Mouse (Mus musculus): ENCODE measurements at regions not wholly inside any gene's neighbourhood (a gene's known extent, or its start where the extent isn't known, plus 50 kb on each side); places are given as distances from the start of the nearest gene placed in this dataset.

DNA sequence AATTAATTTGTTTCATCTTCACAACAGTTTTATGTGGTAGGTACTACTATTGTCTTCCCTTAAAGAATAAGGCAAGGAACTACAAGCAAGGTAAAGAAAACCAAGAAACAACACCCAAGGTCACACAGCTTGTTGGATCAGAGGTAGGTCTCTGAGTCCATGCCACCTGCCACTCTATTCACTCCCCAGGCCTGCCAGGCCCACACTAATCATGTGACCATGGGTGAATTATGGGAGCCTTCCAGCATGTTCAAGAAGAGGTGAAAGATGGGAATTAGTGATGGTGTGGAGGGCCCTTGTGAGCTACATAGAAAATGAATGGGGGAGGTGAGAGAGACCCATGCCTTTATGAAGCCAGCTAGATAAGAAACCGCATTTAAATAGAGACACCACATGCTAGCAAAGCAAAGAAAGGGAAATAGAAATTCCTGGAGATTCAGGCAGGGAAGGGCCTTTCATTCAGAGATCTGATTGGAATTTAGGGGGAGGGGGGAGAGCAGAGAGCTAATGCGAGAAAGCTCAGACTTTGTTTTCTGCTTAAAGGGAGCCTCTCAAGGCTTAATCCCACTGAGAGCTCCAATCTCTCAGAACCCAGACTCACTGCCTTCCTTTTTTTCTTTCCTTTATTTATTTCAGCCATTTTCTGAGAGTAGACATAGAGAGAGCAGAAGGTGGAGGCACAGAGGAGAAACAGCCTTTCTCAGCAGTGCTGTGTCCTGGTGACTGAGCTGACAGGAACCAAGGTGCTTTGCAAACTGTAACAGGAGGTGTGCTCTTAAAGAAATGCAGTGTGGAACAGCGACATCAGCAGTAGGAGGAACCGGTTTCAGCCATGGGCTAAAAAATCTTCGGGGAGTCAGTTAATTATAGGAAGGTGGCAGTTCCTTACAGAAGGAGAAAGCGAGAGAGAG lies 160.0 kb downstream of the Spata19 start:
- no peak for DNase-seq (ENCODE audit: low spot score)

DNA sequence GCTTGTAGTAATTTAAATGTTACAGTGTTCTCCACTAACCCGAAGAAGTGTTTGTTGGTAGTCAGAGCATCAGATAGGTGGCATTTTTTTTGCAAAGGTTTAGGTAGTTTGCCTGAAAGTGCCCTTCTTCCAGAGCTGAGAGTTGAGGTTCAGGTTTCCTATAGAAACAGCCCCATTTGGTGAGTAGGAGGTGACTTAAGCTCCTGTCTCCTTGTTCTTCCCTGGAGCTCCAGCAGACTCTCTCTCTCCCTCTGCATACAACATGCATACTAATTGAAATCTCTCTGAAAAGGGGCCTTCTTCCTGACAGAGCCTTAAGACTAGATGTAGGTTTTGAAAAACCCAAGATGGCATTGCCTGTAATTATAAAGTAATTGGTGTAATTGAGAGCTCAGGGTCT lies 161.3 kb downstream of the Spata19 start:
- DNase-seq (ENCODE audit: low spot score): no peak

DNA sequence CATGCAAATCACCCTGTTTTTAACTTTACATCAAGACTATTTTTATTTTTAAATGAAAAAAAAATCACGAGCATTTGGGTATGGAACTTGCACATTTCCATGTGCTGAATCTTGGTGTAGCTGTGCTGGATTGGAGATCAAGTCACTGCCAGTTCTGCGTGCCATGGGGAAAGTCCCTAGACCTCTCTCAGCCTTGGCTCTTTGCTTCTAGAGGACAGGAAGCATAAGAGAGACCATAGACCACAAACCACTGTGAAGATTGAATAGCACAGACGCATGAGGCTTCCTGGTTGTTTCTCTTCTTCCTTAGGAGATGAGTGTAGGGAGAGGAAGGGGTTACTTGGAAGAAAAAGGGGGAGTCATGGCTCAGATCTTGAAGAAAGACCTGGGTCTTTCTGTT lies 161.7 kb downstream of the Spata19 start:
- no peak for DNase-seq (ENCODE audit: low spot score)

DNA sequence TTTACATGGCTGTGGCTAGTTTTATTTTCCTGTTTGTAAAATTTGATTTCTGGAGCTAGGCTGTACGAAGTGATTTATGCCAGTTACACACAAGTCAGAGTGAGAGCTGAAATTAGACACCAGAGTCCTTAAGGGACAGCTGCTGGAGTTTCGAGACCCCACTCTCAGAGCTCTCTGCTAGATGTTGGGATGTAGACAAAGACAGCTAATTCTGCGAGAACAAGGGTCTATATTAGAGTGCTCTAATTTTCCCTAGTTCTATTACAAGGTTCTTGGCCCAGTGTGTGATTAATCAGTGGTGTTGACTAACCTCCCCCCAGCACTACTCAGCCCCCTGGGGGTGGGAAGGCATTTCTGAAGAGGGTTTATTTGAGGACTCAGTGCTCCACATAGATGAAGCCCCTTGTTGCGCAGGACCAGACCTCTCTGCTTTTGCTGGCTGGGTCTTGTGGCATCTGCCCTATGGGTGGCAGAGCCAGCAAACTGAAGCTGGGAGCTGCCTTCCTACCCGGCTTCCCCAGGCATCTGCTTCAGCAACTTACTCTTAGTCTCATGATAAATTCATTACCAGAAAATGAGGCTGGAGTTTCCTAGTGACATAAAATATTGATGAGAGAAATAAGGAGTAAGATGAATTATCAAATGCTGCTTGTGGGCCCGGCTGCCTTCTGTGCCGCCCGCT lies 171.9 kb downstream of the Spata19 start:
- DNase-seq (ENCODE audit: low spot score): no peak

DNA sequence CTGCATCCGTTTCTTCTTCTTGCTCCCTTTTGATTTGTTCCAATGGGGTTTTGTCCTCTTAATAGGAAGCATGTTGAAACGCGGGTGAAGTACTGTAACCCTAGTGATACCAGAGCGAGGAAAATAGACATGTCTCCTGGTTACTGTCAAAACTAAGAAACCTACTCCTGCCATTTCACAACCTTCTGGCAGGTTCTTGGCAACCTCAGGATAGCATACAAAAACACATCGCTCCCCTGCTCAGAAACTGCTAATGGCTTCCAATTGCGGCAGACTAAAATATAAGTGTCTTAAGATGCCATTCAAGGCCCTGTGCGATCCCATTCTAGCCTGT lies 172.4 kb downstream of the Spata19 start:
- DNase-seq (ENCODE audit: low spot score): no peak

DNA sequence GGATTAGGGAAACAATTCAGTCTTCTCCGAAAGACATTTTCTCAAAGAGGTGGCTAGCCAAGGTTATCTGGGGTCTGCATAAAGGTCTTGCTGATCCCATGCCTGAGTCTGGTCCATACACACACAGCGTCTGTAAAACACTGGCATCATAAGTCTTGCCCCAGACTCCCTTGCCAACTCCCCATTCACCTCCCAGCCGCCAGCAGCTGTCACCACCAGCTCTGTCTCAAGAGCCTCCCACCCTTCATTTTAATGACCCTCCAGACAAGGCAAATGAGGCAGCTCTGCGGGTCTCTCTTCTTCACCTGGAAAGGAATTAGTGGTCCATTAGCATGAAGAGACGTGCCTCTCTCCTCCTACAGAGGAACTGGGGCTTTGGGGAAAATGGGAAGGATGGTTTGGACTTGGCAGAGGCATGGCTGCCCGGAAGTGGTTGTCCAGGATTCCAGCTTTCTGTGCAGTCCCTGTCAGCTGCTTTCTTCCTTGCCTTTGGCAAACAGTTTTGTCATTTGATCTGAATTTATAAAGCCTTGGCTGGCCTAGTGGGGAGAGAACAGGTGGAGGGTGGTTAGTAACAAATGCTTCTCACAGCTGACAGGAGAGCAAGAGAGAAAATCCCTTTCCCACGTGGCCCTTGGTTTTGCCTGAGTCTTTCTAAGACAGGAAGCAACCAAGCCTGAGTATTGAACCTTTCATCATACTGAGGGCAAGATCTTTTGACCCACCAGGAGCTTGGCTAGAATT lies 173.3 kb upstream of the Opcml start:
- DNase-seq (ENCODE audit: low spot score): no peak

DNA sequence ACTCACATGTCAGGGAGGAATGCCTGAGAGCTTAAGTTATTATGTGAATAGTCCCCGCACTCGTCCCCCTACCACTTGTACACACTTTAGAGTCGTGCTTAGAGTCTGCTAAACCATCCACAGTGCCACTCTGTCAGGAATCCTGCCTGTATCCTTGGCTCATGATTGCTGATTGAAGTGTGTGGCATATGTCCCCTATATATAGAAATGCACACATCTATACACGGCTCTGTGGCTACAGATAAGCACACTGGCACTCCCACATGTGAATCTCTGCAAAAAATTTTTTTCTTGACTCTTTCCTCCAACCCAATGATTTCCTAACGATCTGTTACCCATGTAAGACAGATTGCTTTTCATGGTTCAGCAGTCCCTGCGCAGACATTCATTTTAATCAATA lies 155.7 kb upstream of the Opcml start:
- no peak for DNase-seq (ENCODE audit: low spot score)

DNA sequence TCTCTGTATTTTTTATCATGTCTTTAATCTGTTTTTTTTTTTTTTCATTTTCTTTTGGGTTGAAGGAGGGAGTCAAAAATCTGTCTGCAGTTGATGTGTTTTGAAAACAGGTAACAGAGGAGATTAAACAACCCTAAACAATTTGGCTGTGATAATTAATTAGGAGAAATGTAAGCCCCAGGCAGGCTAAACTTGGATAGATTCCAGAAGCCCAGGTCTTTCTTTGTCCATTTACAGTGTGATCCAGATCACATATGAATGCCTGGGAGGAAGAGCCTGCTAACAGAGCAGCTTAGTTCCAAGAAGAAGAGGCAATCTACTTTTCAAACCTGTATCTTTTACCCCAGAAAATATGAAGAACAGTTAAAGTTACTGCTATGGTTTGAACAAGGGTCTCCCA lies 150.0 kb upstream of the Opcml start:
- DNase-seq (ENCODE audit: low spot score): no peak

DNA sequence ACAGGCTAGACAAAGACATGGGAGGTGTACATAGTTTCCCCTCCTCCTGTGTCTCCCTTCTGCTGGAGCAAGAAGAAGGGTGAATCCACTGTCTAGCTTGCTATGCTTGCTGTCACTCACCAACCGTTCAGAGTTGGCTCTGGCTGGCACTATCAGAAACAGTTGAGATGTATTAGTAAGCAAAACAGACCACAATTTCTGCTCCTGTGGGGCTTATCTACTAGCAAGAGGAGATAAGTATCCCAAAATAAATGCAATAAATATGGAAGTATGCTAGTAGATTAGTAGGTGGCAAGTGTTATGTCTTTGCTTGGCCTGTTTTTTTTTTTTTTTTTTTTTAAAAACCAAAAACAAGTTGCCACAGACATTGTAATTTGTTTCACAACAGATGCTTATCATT lies 147.3 kb upstream of the Opcml start:
- DNase-seq (ENCODE audit: low spot score): no peak

DNA sequence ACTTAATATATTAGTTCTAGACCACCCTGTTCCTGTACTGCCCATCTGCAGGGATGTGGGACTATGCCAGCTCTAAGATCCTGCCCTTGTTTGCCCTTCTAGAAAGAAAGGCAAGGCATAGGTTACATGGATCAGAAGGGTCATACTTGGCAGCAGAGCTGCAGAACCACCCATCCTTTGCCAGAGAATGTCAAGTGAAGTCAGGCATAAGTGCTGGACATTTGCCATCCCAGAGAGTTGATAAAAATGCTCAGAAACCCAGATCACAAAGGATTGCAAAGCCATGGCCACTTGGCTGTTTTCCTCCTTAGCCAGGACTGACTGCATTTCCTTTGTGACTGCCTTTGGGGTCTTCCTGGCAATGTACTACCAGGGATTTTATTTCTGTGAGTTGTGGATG lies 146.7 kb upstream of the Opcml start:
- no peak for DNase-seq (ENCODE audit: low spot score)

DNA sequence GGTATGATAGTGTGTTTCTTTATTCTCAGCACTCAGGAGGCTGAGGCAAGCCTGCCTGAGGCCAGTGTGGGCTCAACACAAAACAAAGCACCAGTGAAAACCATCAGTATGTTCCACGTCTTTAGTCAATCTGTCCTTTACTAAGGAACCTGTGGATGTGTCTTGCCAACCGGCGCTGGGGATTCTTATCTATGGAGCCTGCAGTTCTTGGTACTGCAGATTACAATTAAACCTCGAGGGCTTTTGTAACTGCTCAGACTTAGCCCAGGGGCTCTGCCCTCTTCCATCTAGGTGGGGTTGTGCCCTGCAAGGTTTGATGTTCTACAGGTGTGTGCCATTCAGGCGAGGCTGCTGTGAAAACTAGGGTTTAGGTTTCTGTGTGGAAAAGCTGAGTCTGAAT lies 145.1 kb upstream of the Opcml start:
- DNase-seq (ENCODE audit: low spot score): no peak

DNA sequence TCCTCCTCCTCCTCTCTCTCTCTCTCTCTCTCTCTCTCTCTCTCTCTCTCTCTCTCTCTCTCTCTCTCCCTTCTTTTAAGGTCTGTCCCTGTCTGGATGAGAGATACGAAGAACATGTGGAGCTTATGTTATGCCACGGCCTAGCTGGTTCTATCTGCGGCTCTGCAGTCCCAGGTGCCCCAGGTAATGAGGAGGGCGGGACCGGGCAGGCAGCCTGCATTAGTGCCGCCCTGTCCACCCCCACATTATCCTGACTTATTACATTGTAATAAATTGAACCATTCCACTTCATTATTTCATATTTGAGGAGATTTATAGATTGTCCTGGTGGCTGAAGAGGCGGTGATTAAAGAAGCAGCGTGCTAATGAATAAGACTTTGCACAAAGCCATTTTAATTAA lies 144.5 kb upstream of the Opcml start:
- DNase-seq (ENCODE audit: low spot score): no peak

DNA sequence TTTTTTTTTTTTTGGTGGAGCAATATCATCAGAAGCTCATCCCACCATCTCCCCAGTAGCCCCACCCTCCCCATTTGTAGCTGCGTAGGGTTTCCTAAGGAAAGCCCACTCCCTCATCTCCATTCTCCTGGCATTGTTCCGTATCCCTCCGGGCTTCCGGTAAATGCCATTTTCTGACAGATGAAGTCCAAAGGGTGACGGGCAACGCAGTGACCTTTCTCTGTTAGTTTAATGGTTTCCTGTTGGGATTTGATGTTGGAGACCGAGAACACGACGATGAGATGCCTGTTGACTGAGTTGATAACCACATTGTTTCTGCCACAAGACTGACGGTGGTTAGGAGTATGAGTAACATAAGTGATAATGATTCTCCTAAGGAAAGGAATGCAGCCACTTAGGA lies 143.6 kb upstream of the Opcml start:
- DNase-seq (ENCODE audit: low spot score): no peak

DNA sequence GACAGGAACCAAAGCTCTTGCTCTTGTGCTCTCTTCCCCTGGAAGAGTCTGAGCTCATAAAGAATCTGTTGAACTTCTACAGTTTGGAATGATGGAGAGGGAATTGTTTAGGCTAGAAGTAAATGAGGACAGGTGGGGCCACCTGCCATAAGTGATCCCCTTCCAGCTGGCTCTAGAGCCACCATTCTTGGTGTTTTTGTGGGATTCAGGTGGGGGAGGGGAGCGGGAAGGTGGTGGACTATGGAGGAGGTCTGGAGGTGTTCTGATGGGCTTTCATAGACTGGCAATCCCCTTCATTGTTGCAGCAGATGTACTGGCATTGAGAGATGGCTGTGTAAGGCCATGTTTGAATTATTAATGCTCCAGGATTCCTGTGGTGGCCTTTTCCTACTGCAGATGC lies 132.6 kb upstream of the Opcml start:
- DNase-seq (ENCODE audit: low spot score): no peak

DNA sequence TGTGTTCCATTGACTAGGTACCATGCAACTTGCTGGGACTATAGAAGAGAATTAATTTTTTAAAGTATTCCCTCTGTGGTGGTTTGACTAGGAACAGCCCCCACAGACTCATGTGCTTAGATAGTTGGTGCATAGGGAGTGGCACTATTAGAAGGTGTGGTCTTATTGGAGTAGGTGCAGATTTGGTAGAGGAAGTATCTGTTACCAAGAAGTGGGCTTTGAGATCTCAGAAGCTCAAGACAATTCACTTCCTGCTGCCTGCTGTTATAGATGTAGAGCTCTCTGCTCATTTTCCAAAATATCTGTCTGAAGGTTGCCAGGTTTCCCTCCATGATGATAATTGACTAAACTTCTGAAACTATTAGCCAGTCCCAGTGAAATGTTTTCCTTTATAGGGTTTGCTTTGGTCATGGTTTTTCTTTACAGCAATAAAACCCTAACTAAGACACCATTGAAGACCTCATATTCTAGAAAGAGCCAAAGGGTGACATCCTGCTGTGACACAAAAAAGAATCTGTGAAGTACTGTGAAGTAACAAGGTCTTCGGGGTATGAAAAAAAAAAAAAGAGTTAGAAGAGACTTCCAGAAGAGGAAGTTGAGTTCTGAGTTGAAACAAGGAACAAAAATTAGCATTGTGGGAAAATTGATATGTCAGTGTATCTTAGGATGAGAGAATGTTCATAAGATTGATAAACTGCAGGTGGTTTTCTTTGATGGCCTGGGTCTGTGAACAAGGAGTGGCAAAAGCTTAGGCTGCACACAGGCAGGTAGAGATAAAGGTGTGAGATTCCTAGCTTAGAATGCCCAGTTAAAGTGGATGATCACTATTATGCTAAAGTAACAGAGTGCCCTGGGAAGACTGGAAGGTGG lies 128.9 kb upstream of the Opcml start:
- no peak for DNase-seq (ENCODE audit: low spot score)

DNA sequence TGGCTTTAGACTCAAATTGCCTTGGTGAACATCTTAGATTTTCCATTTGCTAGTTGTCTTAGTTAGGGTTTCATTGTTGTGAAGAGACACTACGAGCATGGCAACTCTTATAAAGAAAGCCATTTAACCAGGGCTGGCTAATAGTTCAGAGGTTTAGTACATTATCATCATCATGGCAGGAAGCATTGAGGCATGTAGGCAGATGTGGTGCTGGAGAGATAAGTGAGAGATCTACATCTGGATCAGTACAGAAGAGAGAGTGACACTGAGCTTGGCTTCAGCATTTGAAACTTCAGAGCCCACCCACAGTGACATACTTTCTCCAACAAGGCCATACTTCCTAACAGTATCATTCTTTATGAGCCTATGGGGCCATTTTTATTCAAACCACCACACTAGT lies 127.3 kb upstream of the Opcml start:
- no peak for DNase-seq (ENCODE audit: low spot score)

DNA sequence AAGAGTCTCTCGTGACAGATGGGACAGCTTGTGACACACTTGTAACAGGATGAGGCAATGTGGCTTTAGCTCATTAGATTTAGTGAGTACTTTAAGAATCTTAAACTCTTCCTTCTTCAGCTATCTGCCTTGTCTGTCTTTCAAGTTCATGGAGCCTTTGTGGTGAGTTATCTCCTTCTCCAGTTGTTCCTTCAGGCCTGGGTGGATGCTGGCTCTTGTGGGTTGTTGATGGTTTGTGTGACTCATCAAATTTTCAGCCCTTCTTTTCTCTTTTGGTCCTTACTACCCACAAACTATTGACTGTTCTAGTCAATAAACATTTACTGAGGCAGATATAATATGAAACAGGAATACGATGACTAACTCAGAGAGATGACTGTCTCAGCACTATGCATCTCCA lies 124.9 kb upstream of the Opcml start:
- DNase-seq (ENCODE audit: low spot score): no peak

DNA sequence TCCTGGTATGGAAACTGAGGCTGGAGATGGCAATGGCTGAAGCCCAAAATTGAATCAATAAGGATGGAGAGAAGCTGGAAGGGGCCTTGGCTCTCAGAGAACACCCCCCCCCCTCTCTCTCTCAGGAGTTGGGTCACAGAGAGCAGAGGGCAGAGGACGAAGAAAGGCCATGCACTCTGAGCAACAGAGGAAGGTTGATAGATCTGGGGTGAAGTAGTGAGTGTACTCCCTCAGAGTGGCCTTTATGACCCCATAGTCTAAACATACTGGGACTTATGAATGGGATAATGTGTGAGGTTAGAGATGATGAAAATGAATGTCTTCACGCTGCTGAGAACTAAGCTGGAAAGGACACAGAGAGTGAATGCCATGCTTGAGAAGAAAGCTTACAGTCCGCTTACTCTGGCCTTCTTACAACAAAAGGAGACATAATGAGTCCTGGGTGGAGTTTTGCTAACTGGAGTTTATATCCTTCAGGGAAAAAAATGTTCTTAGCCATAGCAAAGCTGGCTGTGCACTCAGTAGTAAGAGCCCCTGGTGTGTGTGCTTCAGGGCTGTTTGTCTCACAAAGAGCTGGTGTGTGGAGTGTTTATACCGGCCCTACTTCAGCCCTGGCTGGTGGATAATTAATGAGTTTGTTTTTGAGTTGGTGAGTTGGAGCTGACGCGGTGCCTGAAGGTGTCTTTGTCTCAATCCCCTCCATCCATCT lies 120.4 kb upstream of the Opcml start:
- no peak for DNase-seq (ENCODE audit: low spot score)

DNA sequence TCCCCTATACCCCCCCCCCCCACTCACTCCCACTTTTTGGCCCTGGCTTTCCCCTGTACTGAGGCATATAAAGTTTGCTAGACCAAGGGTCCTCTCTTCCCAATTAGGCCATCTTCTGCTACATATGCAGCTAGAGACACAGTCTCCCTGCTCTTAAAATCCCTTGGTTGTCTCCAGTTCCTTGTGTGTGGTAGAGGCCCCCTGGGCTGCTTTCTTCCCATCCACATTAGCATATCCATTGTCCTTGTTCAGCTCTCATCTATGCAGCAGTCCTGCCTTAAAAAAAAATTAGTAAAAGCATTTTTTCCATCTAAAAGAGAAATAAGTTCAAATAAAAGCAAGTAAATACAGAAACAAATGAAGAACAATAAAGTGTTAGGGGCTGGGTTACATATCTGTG lies 105.2 kb upstream of the Opcml start:
- no peak for DNase-seq (ENCODE audit: low spot score)

DNA sequence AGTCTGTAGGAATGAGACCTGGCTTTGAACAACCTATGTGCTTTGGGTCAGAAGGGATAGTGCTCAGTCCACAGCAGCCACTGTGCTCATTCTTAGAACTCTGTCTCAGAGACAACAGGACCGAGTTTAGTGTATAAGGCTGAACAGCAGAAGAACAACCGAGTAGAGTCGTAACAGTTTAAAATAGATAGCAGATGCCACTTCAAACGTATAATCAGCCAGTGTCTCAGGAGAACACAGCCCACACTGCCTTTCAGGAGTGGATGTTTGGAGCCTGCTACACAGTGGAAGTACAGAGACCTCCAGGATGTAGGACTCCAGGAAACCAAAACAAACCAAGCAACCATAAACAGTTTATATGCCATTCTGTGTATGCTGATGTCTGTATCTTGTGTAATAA lies 99.0 kb upstream of the Opcml start:
- DNase-seq (ENCODE audit: low spot score): no peak

DNA sequence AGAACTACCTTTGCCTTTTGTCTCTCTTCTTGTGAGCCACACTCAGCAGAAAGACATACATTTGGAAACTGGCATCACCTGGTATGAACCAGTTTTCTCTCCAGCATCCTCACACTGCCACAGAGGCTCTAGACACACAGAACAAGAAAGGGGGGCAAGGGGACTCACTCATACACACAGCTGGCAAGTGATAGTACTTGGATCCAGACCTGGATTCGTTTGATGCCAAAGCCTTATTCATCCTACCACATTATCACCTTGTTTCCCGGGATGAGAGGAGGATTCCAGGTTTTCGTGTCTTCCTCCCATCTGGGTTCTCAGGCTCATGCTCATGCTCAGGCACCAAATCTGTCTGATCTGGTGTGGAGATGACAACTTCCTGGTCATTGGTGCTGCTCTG lies 97.8 kb upstream of the Opcml start:
- DNase-seq (ENCODE audit: low spot score): no peak
